Mouse (Mus musculus): ENCODE results near the gene Gm9833.

DNA sequence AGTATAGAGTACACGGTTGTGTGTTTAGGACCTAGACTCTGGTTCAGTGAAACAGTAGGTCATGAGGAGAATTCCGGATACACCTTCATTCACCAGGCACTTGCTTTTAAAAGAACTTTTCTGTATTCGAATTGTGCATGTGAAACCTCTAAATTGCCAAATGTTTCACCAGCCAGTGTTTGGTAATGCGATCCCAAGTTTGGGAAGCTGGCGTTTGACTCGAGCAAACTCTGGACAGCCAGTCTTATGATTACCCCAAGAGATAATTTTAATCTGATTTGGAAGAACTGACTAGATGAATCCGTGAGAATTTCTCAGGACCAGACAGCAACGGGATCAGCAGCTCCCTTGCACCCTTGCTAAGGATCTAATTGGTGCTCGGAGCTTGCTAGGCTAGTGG, 33.3 kb downstream of the Gm9833 start:
- no peak for TF ChIP-seq CTCF (IDR thresholded peaks at IDR 0.05; ENCODE audit: low read depth)
- TF ChIP-seq EP300 (IDR thresholded peaks at IDR 0.05; ENCODE audit: low read depth): no peak

All from liver, embryonic 14.5 days (tissue).